Mouse (Mus musculus): ENCODE measurements at regions not wholly inside any gene's neighbourhood (a gene's known extent, or its start where the extent isn't known, plus 50 kb on each side); places are given as distances from the start of the nearest gene placed in this dataset.

DNA sequence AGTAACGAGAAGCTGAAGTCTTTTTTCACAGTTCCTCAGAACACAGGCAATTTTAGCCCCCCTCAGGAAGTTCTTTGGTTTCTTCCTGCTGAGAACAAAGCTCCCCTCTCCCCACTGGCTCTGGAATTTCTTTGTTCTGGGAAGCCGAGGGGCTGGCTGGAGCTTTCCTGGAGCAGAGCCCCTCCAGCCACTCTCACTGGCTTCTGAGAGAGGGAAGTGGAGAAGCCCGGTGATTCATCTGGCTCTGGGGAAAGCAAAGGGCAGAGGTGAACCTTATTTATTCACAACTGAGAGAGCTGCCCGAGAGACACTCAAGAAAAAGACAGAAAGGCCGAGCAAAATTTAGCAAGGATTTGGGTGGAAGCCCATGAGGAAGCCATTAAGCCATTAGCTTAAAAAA is 63.9 kb downstream of the Ddx3x start:
- no peaks in the 10 kb centered on the region for H3K9me3 ChIP-seq (replicated peaks)
- H3K4me3 ChIP-seq (replicated peaks): no peak overlapping the region; the same call in 1 of the 2 replicates
- H3K27ac ChIP-seq (replicated peaks): peak overlapping the region; percentile 95
- no peak for ATAC-seq (ENCODE audit: low FRiP score)
- peaks cover 20% of the 10 kb centered on the region for H3K4me1 ChIP-seq
- WGBS: 4% methylated on average over 5 of the region's 5 CpGs
- H3K27me3 ChIP-seq (replicated peaks): 0 out of 2 replicates have a peak, but pooled peaks cover under 1% of the 10 kb centered on the region
- H3K4me2 ChIP-seq: peak overlapping the region; percentile 62
- no peaks in the 10 kb centered on the region for H3K36me3 ChIP-seq
- no peak overlapping the region for H3K9ac ChIP-seq (replicated peaks)

DNA sequence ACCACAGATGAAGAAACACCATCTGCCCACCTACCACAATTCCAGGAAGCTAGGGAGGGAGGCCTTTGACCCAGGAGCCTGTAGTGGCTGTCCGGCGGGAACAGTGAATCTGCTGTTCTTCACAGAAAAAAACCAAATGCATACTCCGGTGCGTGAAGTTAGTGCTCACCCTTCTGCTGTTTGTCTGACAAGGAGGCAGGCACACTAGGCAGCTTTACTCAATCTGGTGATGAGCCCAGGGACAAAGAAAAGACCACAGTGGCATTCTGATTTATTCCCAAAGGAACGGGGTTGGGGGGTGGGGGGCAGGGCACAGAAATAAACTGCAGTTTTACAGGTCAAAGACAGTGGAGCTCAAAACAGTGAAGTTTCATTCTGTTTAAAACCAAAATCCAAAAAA is 64.4 kb downstream of the Ddx3x start:
- Histone ChIP-seq H3K27me3 (replicated peaks) (0 out of 2 replicates have a peak, but pooled peaks cover 5% of the 10 kb centered on the region), H3K9me3 (replicated peaks) (no peaks in the 10 kb centered on the region), H3K4me1 (peaks cover 20% of the 10 kb centered on the region), H3K27ac (replicated peaks) (peak overlapping the region; percentile 95), H3K9ac (replicated peaks) (no peak overlapping the region), H3K4me3 (replicated peaks) (no peak overlapping the region; the same call in 1 of the 2 replicates), H3K36me3 (no peaks in the 10 kb centered on the region), H3K4me2 (peak overlapping the region; percentile 62)
- no peak for ATAC-seq (ENCODE audit: low FRiP score)
- WGBS: 10% methylated on average over 5 of the region's 5 CpGs

DNA sequence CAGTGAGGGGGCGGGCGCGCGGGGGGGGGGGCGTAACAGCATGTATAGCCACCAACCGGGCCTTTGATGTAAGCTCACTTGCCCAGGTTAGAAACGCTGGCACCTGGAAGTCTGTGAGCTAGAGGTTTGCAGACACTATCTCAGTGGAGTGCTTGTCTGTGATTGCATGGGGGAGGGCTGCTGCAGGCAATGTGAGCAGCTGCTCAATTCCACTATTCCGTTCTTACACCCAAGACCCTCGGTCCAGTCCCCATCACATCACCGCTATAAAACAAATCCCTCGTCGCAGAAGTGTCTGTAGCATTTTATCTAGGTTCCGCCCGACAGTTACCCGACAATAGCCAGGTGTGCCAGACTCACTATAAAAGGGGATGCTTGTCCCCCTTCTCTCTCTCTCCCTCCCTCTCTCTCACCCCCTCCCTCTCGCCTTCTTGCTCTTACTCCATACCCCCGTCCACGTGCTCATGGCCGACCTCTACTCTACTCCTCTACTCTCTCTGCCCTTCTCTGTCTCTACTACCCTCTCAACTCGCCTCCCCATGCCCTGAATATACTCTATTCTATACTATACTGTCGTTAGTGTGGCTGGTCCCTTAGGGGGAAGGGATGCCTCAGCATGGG is 65.4 kb downstream of the Ddx3x start:
- 2% methylated on average over 17 of the region's 21 CpGs for WGBS
- no peaks in the 10 kb centered on the region for H3K9me3 ChIP-seq (replicated peaks)
- H3K4me1 ChIP-seq: peaks cover 20% of the 10 kb centered on the region
- peak overlapping the region; percentile 26; the same call in 1 of the 2 replicates for H3K9ac ChIP-seq (replicated peaks)
- ATAC-seq (ENCODE audit: low FRiP score): peak; percentile 67
- 0 out of 2 replicates have a peak, but pooled peaks cover 5% of the 10 kb centered on the region for H3K27me3 ChIP-seq (replicated peaks)
- peak overlapping the region; percentile 38 for H3K4me3 ChIP-seq (replicated peaks)
- H3K36me3 ChIP-seq: no peaks in the 10 kb centered on the region
- H3K4me2 ChIP-seq: peak overlapping the region; percentile 62
- peak overlapping the region; percentile 95 for H3K27ac ChIP-seq (replicated peaks)

DNA sequence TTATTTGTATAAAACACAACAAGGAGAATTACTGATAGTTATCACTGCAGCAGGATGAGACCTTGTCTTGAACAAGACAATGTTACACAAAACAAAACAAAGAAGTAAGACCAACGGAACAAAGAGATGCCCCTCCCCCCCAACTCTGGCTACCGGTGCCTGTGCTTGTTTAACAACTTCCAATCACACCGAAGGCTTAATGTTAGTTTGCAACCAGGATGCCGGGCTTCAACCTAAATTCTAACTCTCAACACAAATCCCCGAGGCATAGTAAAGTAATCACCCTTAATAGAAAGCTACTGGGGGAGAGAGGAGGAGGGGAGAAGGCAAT is 65.9 kb downstream of the Ddx3x start:
- Histone ChIP-seq H3K4me1 (peaks cover 20% of the 10 kb centered on the region), H3K9ac (replicated peaks) (peak overlapping the region; percentile 26; the same call in 1 of the 2 replicates), H3K36me3 (no peaks in the 10 kb centered on the region), H3K4me2 (peak overlapping the region; percentile 62), H3K9me3 (replicated peaks) (no peaks in the 10 kb centered on the region), H3K4me3 (replicated peaks) (peak overlapping the region; percentile 38), H3K27me3 (replicated peaks) (0 out of 2 replicates have a peak, but pooled peaks cover 5% of the 10 kb centered on the region), H3K27ac (replicated peaks) (peak overlapping the region; percentile 95)
- WGBS: 2% methylated on average over 5 of the region's 5 CpGs
- no peak for ATAC-seq (ENCODE audit: low FRiP score)

DNA sequence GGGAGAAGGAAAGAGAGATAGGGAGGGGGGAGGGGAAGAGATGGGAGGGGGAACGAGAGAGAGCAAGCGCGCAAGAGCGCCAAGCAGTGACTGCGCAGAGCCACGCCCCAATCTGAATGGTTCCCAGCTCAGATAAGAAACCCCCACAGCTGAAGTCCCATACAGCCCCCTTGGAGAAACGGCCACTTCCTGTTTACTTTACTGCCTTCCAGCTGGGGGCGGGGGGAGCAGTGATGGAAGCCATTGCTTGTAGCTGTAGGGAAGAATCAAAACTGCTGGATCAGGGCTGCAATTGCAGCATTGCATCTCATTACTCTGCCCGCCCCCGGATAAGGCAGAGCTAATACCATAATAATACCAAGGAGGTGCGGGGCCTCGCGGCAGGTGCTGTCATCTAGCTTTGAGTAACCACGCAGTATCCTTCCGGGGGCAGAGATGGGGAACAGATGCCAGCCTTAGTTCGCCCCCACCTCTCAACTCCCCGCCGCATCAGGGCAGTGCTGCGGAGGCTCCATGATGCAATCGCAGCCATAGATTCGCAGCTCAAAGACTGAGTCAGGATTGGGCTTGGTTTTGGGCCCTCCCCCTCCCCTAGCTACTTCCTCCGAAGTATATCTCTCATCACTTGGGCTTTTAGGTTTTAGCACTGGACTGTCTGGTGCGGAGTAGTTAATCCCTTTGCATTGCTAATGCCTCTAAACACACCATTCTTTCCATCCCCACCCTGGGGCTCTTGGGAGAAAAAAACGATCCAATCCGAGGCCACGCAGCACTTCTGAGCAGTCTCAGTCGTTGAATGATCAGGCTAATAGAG is 66.5 kb downstream of the Ddx3x start:
- ATAC-seq (ENCODE audit: low FRiP score): peak; percentile 93
- Histone ChIP-seq H3K27me3 (replicated peaks) (0 out of 2 replicates have a peak, but pooled peaks cover 5% of the 10 kb centered on the region), H3K4me1 (peaks cover 20% of the 10 kb centered on the region), H3K36me3 (no peaks in the 10 kb centered on the region), H3K9ac (replicated peaks) (peak overlapping the region; percentile 46), H3K9me3 (replicated peaks) (no peaks in the 10 kb centered on the region), H3K27ac (replicated peaks) (peak overlapping the region; percentile 95), H3K4me2 (peak overlapping the region; percentile 62), H3K4me3 (replicated peaks) (peak overlapping the region; percentile 38)
- WGBS: 5% methylated on average over 27 of the region's 27 CpGs

DNA sequence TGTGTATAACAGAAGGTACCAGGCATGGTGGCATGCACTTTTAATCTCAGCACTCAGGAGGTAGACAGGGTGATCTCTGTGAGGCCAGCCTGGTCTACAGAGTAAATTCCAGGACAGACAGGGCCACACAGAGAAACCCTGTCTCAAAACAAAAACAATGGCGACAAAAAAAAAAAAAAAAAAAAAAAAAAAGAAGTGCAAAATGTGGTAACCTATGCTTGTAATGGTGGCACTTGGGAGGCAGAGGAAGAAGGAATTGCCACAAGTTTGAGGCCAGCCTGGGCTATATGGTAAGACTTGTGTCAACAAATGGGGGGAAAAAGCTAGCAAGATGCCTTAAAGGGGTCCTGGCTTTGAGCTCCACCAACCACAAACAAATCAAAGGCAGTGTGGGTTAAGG is 67.6 kb downstream of the Ddx3x start:
- H3K36me3 ChIP-seq: no peaks in the 10 kb centered on the region
- no peaks in the 10 kb centered on the region for H3K9me3 ChIP-seq (replicated peaks)
- H3K4me3 ChIP-seq (replicated peaks): no peak overlapping the region
- no peak overlapping the region for H3K4me2 ChIP-seq
- no peak overlapping the region for H3K27ac ChIP-seq (replicated peaks)
- no peak for ATAC-seq (ENCODE audit: low FRiP score)
- H3K4me1 ChIP-seq: peaks cover 20% of the 10 kb centered on the region
- H3K27me3 ChIP-seq (replicated peaks): peaks cover 5% of the 10 kb centered on the region; the same call in 1 of the 2 replicates
- WGBS: 89% methylated on average over 1 of the region's 1 CpGs
- H3K9ac ChIP-seq (replicated peaks): no peak overlapping the region

DNA sequence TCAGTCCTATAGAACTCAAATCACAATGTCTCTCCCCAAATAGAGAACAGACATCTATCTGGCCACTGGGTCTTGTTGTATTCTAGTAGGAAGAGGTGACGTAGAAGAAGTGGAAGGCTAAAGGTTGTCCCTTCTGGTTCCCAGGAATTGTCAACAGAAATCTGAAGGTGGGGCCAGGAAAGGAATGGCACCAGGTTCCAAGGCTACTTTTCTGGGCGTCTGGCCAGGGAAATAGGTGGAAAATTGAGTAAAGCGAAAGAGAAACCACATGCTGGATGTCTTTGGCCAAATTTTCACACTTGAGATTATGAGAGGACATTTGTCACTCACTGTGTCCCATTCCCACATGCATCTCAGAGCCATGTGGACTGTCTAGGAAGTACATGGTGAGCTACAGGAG is 69.7 kb downstream of the Ddx3x start:
- H3K4me1 ChIP-seq: peaks cover 9% of the 10 kb centered on the region
- no peak for ATAC-seq (ENCODE audit: low FRiP score)
- H3K4me3 ChIP-seq (replicated peaks): no peak overlapping the region
- no peaks in the 10 kb centered on the region for H3K9me3 ChIP-seq (replicated peaks)
- no peak overlapping the region for H3K9ac ChIP-seq (replicated peaks)
- no peak overlapping the region for H3K4me2 ChIP-seq
- no peak overlapping the region for H3K27ac ChIP-seq (replicated peaks)
- 88% methylated on average over 3 of the region's 3 CpGs for WGBS
- H3K27me3 ChIP-seq (replicated peaks): peaks cover 10% of the 10 kb centered on the region; the same call in 1 of the 2 replicates
- no peaks in the 10 kb centered on the region for H3K36me3 ChIP-seq

DNA sequence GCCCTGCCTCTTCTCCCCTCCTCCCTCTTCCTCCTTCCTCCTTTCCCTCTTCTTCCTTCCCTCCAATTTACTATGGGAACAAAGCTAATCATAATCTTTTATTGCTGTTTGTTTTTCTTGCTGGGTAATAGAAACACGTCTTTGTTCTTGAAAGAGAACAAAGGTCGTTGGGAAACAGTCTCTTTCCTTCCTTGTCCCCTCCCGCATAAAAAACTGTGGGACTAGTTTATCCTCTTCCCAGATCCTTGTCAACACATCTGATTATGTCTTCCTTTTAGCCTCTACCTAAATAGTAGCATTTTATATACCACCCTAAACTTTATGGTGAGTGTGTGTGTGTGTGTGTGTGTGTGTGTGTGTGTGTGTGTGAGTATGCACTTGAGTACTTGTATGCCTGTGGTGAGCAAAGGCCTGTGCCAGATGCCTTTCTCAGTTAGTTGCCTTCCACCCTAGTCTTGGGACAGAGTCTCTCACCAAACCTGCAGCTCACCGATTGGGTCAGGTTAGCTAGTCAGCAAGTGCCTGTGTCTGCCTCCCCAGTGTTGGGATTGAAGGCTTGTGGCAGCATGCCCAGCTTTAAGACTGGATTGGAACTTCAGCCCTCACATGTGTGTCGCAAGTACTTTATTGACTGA is 76.5 kb downstream of the Ddx3x start:
- no peaks in the 10 kb centered on the region for H3K36me3 ChIP-seq
- WGBS: 50% methylated on average over 5 of the region's 5 CpGs
- H3K27ac ChIP-seq (replicated peaks): no peak overlapping the region
- ATAC-seq (ENCODE audit: low FRiP score): no peak
- no peak overlapping the region for H3K9ac ChIP-seq (replicated peaks)
- no peaks in the 10 kb centered on the region for H3K9me3 ChIP-seq (replicated peaks)
- H3K4me1 ChIP-seq: no peaks in the 10 kb centered on the region
- no peak overlapping the region for H3K4me2 ChIP-seq
- H3K4me3 ChIP-seq (replicated peaks): no peak overlapping the region
- peaks cover 6% of the 10 kb centered on the region; the same call in 1 of the 2 replicates for H3K27me3 ChIP-seq (replicated peaks)

DNA sequence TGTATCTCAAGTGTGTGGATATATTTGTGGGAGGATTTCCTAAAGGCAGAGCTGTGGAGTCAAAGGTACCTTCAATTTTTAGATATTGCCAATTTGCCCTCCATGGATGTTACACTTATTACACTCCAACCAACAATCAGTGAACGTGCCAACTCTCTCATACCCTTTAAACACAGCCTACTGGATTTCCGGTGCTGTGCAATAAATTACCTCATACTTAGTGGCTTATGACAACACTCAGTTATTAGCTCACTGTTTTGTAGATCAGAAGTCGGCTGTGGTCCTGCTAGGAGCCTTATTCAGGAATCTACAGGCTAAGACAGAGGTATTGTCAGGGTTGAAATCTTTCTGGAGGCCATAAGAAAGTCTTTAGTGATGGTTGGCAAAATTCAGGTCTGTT is 77.2 kb downstream of the Ddx3x start:
- H3K27ac ChIP-seq (replicated peaks): no peak overlapping the region
- H3K27me3 ChIP-seq (replicated peaks): peaks cover 6% of the 10 kb centered on the region; the same call in 1 of the 2 replicates
- H3K36me3 ChIP-seq: no peaks in the 10 kb centered on the region
- no peaks in the 10 kb centered on the region for H3K4me1 ChIP-seq
- H3K4me3 ChIP-seq (replicated peaks): no peak overlapping the region
- no peak overlapping the region for H3K4me2 ChIP-seq
- WGBS: 83% methylated on average over 3 of the region's 3 CpGs
- ATAC-seq (ENCODE audit: low FRiP score): no peak
- H3K9me3 ChIP-seq (replicated peaks): no peaks in the 10 kb centered on the region
- H3K9ac ChIP-seq (replicated peaks): no peak overlapping the region

DNA sequence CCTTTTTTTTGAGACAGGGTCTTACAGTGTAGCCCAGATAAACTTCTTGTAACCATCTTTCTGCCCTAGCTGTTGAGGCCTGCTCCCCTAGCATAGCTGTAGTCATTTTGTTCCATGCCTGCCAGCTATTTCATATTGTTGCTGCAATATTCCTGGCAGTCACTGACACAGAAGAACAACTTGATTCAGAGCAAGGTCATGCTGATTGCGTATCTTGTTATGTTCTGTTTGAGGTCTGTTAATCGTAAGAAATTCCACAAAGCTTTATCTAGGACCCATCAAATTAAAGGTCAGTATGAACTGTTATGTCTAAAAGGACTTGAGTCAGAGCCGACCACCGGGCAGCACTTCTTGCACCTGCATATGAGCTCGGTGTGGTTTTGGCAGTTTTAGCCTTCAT is 79.7 kb downstream of the Ddx3x start:
- Histone ChIP-seq H3K9me3 (replicated peaks) (no peaks in the 10 kb centered on the region), H3K27me3 (replicated peaks) (0 out of 2 replicates have a peak, but pooled peaks cover under 1% of the 10 kb centered on the region), H3K4me3 (replicated peaks) (no peak overlapping the region), H3K9ac (replicated peaks) (no peak overlapping the region), H3K27ac (replicated peaks) (no peak overlapping the region), H3K36me3 (no peaks in the 10 kb centered on the region), H3K4me2 (no peak overlapping the region), H3K4me1 (no peaks in the 10 kb centered on the region)
- ATAC-seq (ENCODE audit: low FRiP score): no peak
- 89% methylated on average over 5 of the region's 5 CpGs for WGBS

DNA sequence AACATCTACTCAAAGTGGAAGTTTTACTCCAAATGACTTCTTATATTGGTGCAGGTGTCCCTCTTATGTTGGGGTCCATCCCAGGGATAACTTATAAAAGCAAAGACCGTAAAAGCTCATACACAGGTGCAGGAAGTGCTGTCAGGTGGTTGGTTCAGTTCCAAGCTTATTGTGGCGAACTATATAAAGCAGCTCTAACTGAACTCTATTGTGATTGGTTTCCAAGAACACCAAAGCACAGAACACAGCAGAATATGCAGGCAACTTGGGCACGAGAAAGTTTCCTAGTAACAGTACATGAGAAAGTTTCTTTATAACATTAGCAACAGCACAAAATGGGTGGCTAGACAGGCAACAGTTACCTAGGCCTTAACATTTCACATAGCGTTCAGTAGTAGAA is 89.5 kb downstream of the Ddx3x start:
- Histone ChIP-seq H3K27me3 (replicated peaks) (no peaks in the 10 kb centered on the region), H3K27ac (replicated peaks) (no peak overlapping the region), H3K9me3 (replicated peaks) (no peaks in the 10 kb centered on the region), H3K36me3 (no peaks in the 10 kb centered on the region), H3K4me1 (no peaks in the 10 kb centered on the region), H3K4me2 (no peak overlapping the region), H3K4me3 (replicated peaks) (no peak overlapping the region), H3K9ac (replicated peaks) (no peak overlapping the region)
- WGBS: 88% methylated on average over 4 of the region's 4 CpGs
- no peak for ATAC-seq (ENCODE audit: low FRiP score)
